Mouse (Mus musculus) forebrain, embryonic 14.5 days (tissue): ENCODE data around the gene Ang5. TPM values are rescaled to one million over a fixed set of nuclear protein-coding genes. Genes with fewer than 3 reads are reported as not detected.

Experiments
- polyA plus RNA-seq: library from polyadenylated mRNA; unstranded; fragments of >200 nt; fragmentation: Nextera tagmentation; extraction: Ambion mirVana; gene quantifications from 2 replicates; pipeline ENCODE4 v1.2.1, GENCODE M21; 2014

Gene Ang5
- polyA plus RNA-seq, 1 experiment from 2014 or later = not detected

Other genes starting within 250 kb of the Ang5 start
- gene Gm16506, start 229.6 kb upstream of the Ang5 start, polyA plus RNA-seq = not detected in 2 replicates
- gene Gm6526, start 209.2 kb upstream of the Ang5 start, polyA plus RNA-seq = not detected in 2 replicates
- not detected in 2 replicates for gene Gm8180, start 172.3 kb upstream of the Ang5 start, polyA plus RNA-seq
- not detected in 2 replicates for gene Ear1, start 81.6 kb upstream of the Ang5 start, polyA plus RNA-seq
- gene Ear10, start 33.5 kb upstream of the Ang5 start, polyA plus RNA-seq = not detected in 2 replicates
- 6.0 and 6.2 TPM in 2 replicates for gene Gm8113, start 31.7 kb upstream of the Ang5 start, polyA plus RNA-seq
- gene Ang6, start 45.2 kb downstream of the Ang5 start, polyA plus RNA-seq = not detected in 2 replicates
- not detected in 2 replicates for gene Ear2, start 145.6 kb downstream of the Ang5 start, polyA plus RNA-seq
- gene Gm3327, start 166.8 kb downstream of the Ang5 start, polyA plus RNA-seq = not detected in 2 replicates
- gene Gm8212, start 240.6 kb downstream of the Ang5 start, polyA plus RNA-seq = not detected in 2 replicates